21 mouse cellular contexts compared by ENCODE assay signal in the genomic region with DNA sequence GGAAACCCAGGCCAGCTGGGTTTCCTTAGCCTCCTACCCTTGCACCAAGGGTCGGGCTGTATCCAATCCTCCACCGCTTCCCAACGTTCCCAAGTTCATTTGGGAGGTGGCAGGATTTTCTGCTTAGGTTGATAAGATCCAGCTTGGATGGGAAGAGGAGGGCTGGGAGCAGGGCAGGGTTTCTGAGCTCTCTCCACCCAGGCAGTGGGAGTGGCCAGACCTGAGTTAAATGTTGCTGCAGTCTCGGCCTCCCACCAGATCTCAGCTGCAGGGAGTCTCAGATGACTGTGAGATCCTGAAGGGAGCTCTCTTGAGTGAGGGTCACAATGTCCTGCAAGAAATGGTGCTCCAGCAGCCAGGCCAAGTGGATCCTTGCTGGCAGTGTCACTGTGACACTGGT. TPM values are rescaled to one million over a fixed set of nuclear protein-coding genes. Genes with fewer than 3 reads are reported as not detected.
DNase-seq lines count a peak whose midpoint lies in the region; ATAC-seq and TF ChIP-seq lines count a peak whose summit lies in the region.
"Had no signal": no experiment of that assay in that cellular context is flagged by ENCODE, and none has a peak within 500 bp of the region (broad histone marks: within the 10 kb centered on the region; RNA-seq: fewer than 3 reads in every experiment).

A gene (plus strand): TSS at position 254 of the 400 bp plus-strand sequence.

- no peak within 1 kb of the TSS for H3K9ac ChIP-seq in lung, postnatal 0 days (replicated peaks; ENCODE audit: low read depth)
- no peak within 1 kb of the TSS for H3K9ac ChIP-seq in stomach, embryonic 16.5 days (ENCODE audit: low read length)
- H3K9ac ChIP-seq: liver, embryonic 15.5 days; midbrain, embryonic 12.5 days; neural tube, embryonic 15.5 days had no signal

- no peak for TF ChIP-seq CTCF in lung, postnatal 0 days (IDR thresholded peaks at IDR 0.05)

- H3K4me1 ChIP-seq in lung, postnatal 0 days (ENCODE audit: insufficient read depth, low read depth, low read length) = no peaks in the 10 kb centered on the region
- no peaks in the 10 kb centered on the region for H3K4me1 ChIP-seq in stomach, embryonic 16.5 days (ENCODE audit: control insufficient read depth, insufficient read depth, low read length)
- H3K4me1 ChIP-seq: liver, embryonic 15.5 days; midbrain, embryonic 12.5 days; neural tube, embryonic 15.5 days had no signal

- no peak within 1 kb of the TSS for H3K27ac ChIP-seq in lung, postnatal 0 days (ENCODE audit: low read length)
- no peak within 1 kb of the TSS for H3K27ac ChIP-seq in stomach, embryonic 16.5 days (ENCODE audit: low read length)
- H3K27ac ChIP-seq: liver, embryonic 15.5 days; macrophage; midbrain, embryonic 12.5 days; neural tube, embryonic 15.5 days had no signal

- no peak within 1 kb of the TSS for H3K4me3 ChIP-seq in lung, postnatal 0 days (ENCODE audit: low read depth, low read length)
- H3K4me3 ChIP-seq in stomach, embryonic 16.5 days (replicated peaks; ENCODE audit: low read length) = no peak within 1 kb of the TSS
- H3K4me3 ChIP-seq: erythroblast, embryonic 14.5 days; liver, embryonic 15.5 days; midbrain, embryonic 12.5 days; neural tube, embryonic 15.5 days had no signal

- no peak for ATAC-seq in lung, postnatal 0 days
- ATAC-seq in stomach, embryonic 16.5 days (ENCODE audit: insufficient read depth, low FRiP score) = peak; percentile 54; the same call in 1 of the 2 replicates
- ATAC-seq: forebrain, embryonic 14.5 days; hindbrain, embryonic 16.5 days had no signal

- TF ChIP-seq EP300 in lung, postnatal 0 days (IDR thresholded peaks at IDR 0.05) = no peak

- no peaks in the 10 kb centered on the region for H3K27me3 ChIP-seq in lung, postnatal 0 days (replicated peaks; ENCODE audit: insufficient read depth, low read length)
- no peaks in the 10 kb centered on the region for H3K27me3 ChIP-seq in stomach, embryonic 16.5 days (ENCODE audit: control insufficient read depth, insufficient read depth, low read length)
- H3K27me3 ChIP-seq: midbrain, embryonic 12.5 days; neural tube, embryonic 15.5 days had no signal

- no peaks in the 10 kb centered on the region for H3K9me3 ChIP-seq in lung, postnatal 0 days (ENCODE audit: low read length)
- H3K9me3 ChIP-seq in stomach, embryonic 16.5 days (replicated peaks; ENCODE audit: control insufficient read depth, low read length) = no peaks in the 10 kb centered on the region
- H3K9me3 ChIP-seq: liver, embryonic 15.5 days; midbrain, embryonic 12.5 days; neural tube, embryonic 15.5 days had no signal

- WGBS in lung, postnatal 0 days = 26% methylated on average over 4 of the region's 4 CpGs
- 33% methylated on average over 4 of the region's 4 CpGs for WGBS in stomach, embryonic 16.5 days

- H3K4me2 ChIP-seq in lung, postnatal 0 days (replicated peaks; ENCODE audit: low read depth, low read length) = no peak within 1 kb of the TSS
- H3K4me2 ChIP-seq in stomach, embryonic 16.5 days (ENCODE audit: low read depth, low read length) = no peak within 1 kb of the TSS
- H3K4me2 ChIP-seq: heart, embryonic 11.5 days; liver, embryonic 15.5 days; midbrain, embryonic 12.5 days; neural tube, embryonic 15.5 days had no signal

- DNase-seq in lung, postnatal 0 days (ENCODE audit: low spot score) = peak; percentile 6
- DNase-seq in lung, postnatal 14 days = no peak
- DNase-seq in kidney, adult 18-20 months = peak; percentile 71
- DNase-seq in kidney, postnatal 10 days = peak; percentile 61
- DNase-seq in spleen, postnatal 4 days (ENCODE audit: low spot score in 2 of 2) = no peak
- DNase-seq in urinary bladder, adult 2 months (ENCODE audit: low spot score) = no peak
- DNase-seq: adrenal gland, adult 8-10 months; cerebellum, postnatal 10 days; embryo, embryonic 11 days; heart, postnatal 14 days; right cerebral cortex, postnatal 4 days; thymus, postnatal 25 days had no signal

- no peaks in the 10 kb centered on the region for H3K36me3 ChIP-seq in lung, postnatal 0 days (ENCODE audit: insufficient read depth, low read length)
- H3K36me3 ChIP-seq in stomach, embryonic 16.5 days (ENCODE audit: control insufficient read depth, insufficient read depth, low read length) = no peaks in the 10 kb centered on the region
- H3K36me3 ChIP-seq: liver, embryonic 15.5 days; midbrain, embryonic 12.5 days; neural tube, embryonic 15.5 days had no signal

RNA-seq across cellular contexts. Expression of the gene that starts here (rescaled TPM):
- polyA plus RNA-seq in lung, postnatal 0 days (2015; fragmentation: Nextera tagmentation; extraction: Ambion mirVana) = 0.31 and 0.40 TPM in 2 replicates
- 5.4 and 7.7 TPM in 2 replicates for polyA plus RNA-seq in stomach, embryonic 16.5 days (2015; fragmentation: Nextera tagmentation; extraction: Ambion mirVana)
- 0.61 and 0.81 TPM in 2 replicates for polyA plus RNA-seq in urinary bladder, adult 2 months (2012; rRNA removed)
- polyA plus RNA-seq: erythroblast, embryonic 14.5 days; forebrain, embryonic 14.5 days; heart, embryonic 11.5 days; hindbrain, embryonic 16.5 days; liver, embryonic 15.5 days; macrophage; midbrain, embryonic 12.5 days; neural tube, embryonic 15.5 days had no signal

Comparison
In these comparisons a context has a peak if more than half of its experiments do, and no peak if none do; other contexts are left out.
1. Peak in DNase-seq in lung, postnatal 0 days; RNA of the gene not detected or under 1 TPM.
2. DNase-seq: peak in kidney, adult 18-20 months (single experiment) and kidney, postnatal 10 days (single experiment); none in lung, postnatal 14 days (single experiment), spleen, postnatal 4 days (0 of 2) and urinary bladder, adult 2 months (single experiment).